In genomic region chr13:90851795-90852194, GRCm38 (mm10) we compare ENCODE assay signal across 29 mouse cellular contexts. TPM values are rescaled to one million over a fixed set of nuclear protein-coding genes. Genes with fewer than 3 reads are reported as not detected.
"Had no signal": no experiment of that assay in that cellular context is flagged by ENCODE, and none has a peak within 500 bp of the region (broad histone marks: within the 10 kb centered on the region; RNA-seq: fewer than 3 reads in every experiment).

No protein-coding gene starts in this region.

- H3K36me3 ChIP-seq: heart, embryonic 13.5 days; heart, embryonic 15.5 days; hindbrain, embryonic 13.5 days; hindbrain, embryonic 15.5 days; limb, embryonic 13.5 days; limb, embryonic 15.5 days; liver, embryonic 12.5 days had no signal

- H3K4me2 ChIP-seq: heart, embryonic 11.5 days; heart, embryonic 13.5 days; heart, embryonic 15.5 days; hindbrain, embryonic 13.5 days; hindbrain, embryonic 15.5 days; limb, embryonic 13.5 days; limb, embryonic 15.5 days; liver, embryonic 12.5 days had no signal

- H3K4me3 ChIP-seq: gastrocnemius, adult 2 months; heart, embryonic 13.5 days; heart, embryonic 15.5 days; hindbrain, embryonic 13.5 days; hindbrain, embryonic 15.5 days; limb, embryonic 13.5 days; limb, embryonic 15.5 days; liver, embryonic 12.5 days had no signal

- DNase-seq: gastrocnemius, adult 2 months; gastrocnemius, postnatal 14 days; gastrocnemius, postnatal 36 days; heart, adult 11 months; heart, postnatal 14 days; heart, postnatal 36 days; kidney, adult 18-20 months; kidney, adult 8-10 months; kidney, postnatal 14 days; kidney, postnatal 36 days; layer of hippocampus, adult 9-11 months; layer of hippocampus, postnatal 36 days; left cerebral cortex, postnatal 4 days had no signal

- H3K27me3 ChIP-seq: heart, embryonic 13.5 days; heart, embryonic 15.5 days; hindbrain, embryonic 13.5 days; hindbrain, embryonic 15.5 days; limb, embryonic 13.5 days; limb, embryonic 15.5 days had no signal

- ATAC-seq: hindbrain, postnatal 0 days; liver, embryonic 12.5 days had no signal

- H3K4me1 ChIP-seq: heart, embryonic 15.5 days; hindbrain, embryonic 13.5 days; hindbrain, embryonic 15.5 days; limb, embryonic 15.5 days; liver, embryonic 12.5 days had no signal

- H3K27ac ChIP-seq: gastrocnemius, adult 2 months; heart, embryonic 13.5 days; heart, embryonic 15.5 days; hindbrain, embryonic 13.5 days; hindbrain, embryonic 15.5 days; hindbrain, postnatal 0 days; limb, embryonic 13.5 days; limb, embryonic 15.5 days; liver, embryonic 12.5 days; liver, embryonic 14.5 days had no signal

- H3K9me3 ChIP-seq: hindbrain, embryonic 13.5 days; hindbrain, embryonic 15.5 days; limb, embryonic 15.5 days; liver, embryonic 12.5 days had no signal

- H3K9ac ChIP-seq: heart, embryonic 13.5 days; heart, embryonic 15.5 days; hindbrain, embryonic 13.5 days; hindbrain, embryonic 15.5 days; limb, embryonic 13.5 days; limb, embryonic 15.5 days; liver, embryonic 12.5 days; liver, embryonic 14.5 days had no signal

RNA-seq across cellular contexts. Expression of gene Atp6ap1l, which starts 53.4 kb away (rescaled TPM):
- total RNA-seq: gastrocnemius, adult 2 months; gastrocnemius, postnatal 14 days; gastrocnemius, postnatal 36 days; hematopoietic stem cell, adult 5-6 weeks; liver, adult 2 months had no signal
- polyA plus RNA-seq: intestine, embryonic 14.5 days; kidney, embryonic 14.5 days; kidney, embryonic 16.5 days; large intestine, adult 2 months; limb, embryonic 15.5 days; liver, adult 2 months; liver, embryonic 12.5 days; liver, embryonic 14.5 days had no signal
